Mouse (Mus musculus) lung, postnatal 0 days (tissue): ENCODE measurements around the gene Dpagt1.

Experiments
- CTCF ChIP-seq: IDR thresholded peaks from 2 replicates; pipeline ENCODE4 v1.5.1; 2016; ENCODE audit warnings: antibody characterized with exemption, mild to moderate bottlenecking
- EP300 ChIP-seq: IDR thresholded peaks from 2 replicates; pipeline ENCODE4 v1.6.1; 2016; ENCODE audit warnings: antibody characterized with exemption, mild to moderate bottlenecking, control low read depth

GRCm38 (mm10) chr9:44347621-44348020 is 21.8 kb downstream of the Dpagt1 start:
- TF ChIP-seq EP300 (no peak), CTCF (no peak)
